Mouse (Mus musculus): ENCODE measurements at regions not wholly inside any gene's neighbourhood (a gene's known extent, or its start where the extent isn't known, plus 50 kb on each side); places are given as distances from the start of the nearest gene placed in this dataset.

- Histone ChIP-seq H3K4me3 (ENCODE audit: insufficient read depth, low read length) (no peak overlapping the region), H3K27ac (ENCODE audit: insufficient read depth, low read length) (no peak overlapping the region), H3K4me1 (ENCODE audit: control insufficient read depth, insufficient read depth, low read length) (no peaks in the 10 kb centered on the region)
- no peak for TF ChIP-seq CTCF (IDR thresholded peaks at IDR 0.05; ENCODE audit: extremely low read depth, insufficient read depth, low read length)
- TF ChIP-seq POLR2A (IDR thresholded peaks at IDR 0.05; ENCODE audit: extremely low read depth, insufficient read depth, low read length): no peak
Measured at GRCm38 (mm10) chr14:67568896-67569743, 1560.1 kb upstream of the Gulo start.

GRCm38 (mm10) chr14:67554897-67555296 lies 1545.9 kb upstream of the Gulo start:
- Histone ChIP-seq H3K4me3 (ENCODE audit: insufficient read depth, low read length) (no peak overlapping the region), H3K4me1 (ENCODE audit: control insufficient read depth, insufficient read depth, low read length) (no peaks in the 10 kb centered on the region), H3K27ac (ENCODE audit: insufficient read depth, low read length) (no peak overlapping the region)
- TF ChIP-seq CTCF (IDR thresholded peaks at IDR 0.05; ENCODE audit: extremely low read depth, insufficient read depth, low read length) (no peak), POLR2A (IDR thresholded peaks at IDR 0.05; ENCODE audit: extremely low read depth, insufficient read depth, low read length) (no peak)

GRCm38 (mm10) chr14:67550462-67551185 lies 1541.6 kb upstream of the Gulo start:
- no peaks in the 10 kb centered on the region for H3K4me1 ChIP-seq (ENCODE audit: control insufficient read depth, insufficient read depth, low read length)
- no peak overlapping the region for H3K4me3 ChIP-seq (ENCODE audit: insufficient read depth, low read length)
- TF ChIP-seq CTCF (IDR thresholded peaks at IDR 0.05; ENCODE audit: extremely low read depth, insufficient read depth, low read length) (no peak), POLR2A (IDR thresholded peaks at IDR 0.05; ENCODE audit: extremely low read depth, insufficient read depth, low read length) (no peak)
- no peak overlapping the region for H3K27ac ChIP-seq (ENCODE audit: insufficient read depth, low read length)

DNA sequence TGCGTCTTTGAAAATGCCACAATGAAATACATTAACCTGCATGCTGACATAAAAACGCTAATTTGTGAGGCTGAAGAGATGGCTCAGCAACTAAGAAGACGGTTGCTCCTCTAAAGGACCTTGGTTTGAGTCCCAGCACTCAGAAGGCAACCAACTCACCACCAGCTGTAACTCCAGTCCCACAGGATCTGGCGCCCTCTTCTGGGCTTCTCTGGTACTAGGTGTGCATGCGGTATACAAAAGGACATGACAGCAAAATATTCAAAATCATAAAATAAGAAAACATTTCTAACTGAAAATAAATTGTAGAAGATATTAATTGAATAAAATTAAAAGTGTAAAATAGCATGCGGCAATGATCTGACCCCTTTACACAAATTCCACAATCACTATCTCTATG lies 1539.7 kb upstream of the Gulo start:
- no peaks in the 10 kb centered on the region for H3K4me1 ChIP-seq (ENCODE audit: control insufficient read depth, insufficient read depth, low read length)
- no peak overlapping the region for H3K27ac ChIP-seq (ENCODE audit: insufficient read depth, low read length)
- H3K4me3 ChIP-seq (ENCODE audit: insufficient read depth, low read length): no peak overlapping the region
- TF ChIP-seq POLR2A (IDR thresholded peaks at IDR 0.05; ENCODE audit: extremely low read depth, insufficient read depth, low read length): no peak
- TF ChIP-seq CTCF (IDR thresholded peaks at IDR 0.05; ENCODE audit: extremely low read depth, insufficient read depth, low read length): no peak; the same call in 1 of the 2 replicates

DNA sequence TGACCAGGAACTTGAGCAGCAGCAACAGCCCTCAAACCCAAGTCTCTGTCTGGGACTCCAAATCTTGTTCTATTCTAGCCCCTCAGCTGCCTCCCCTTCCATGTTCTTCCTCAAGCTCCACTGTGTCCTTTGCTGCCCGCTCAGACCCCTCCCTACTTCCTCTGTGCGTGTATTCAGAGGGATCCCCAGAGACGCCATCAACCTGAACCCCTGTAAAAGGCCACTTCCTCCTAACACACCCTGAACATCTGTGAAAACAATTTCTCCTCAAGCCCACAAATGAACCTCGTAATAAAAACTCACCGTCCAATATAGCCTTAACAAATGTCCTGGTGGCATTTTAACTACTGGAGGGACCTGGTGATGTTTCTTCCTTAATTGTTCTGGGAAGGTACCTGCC lies 1536.0 kb upstream of the Gulo start:
- TF ChIP-seq CTCF (IDR thresholded peaks at IDR 0.05; ENCODE audit: extremely low read depth, insufficient read depth, low read length): no peak
- TF ChIP-seq POLR2A (IDR thresholded peaks at IDR 0.05; ENCODE audit: extremely low read depth, insufficient read depth, low read length): no peak

DNA sequence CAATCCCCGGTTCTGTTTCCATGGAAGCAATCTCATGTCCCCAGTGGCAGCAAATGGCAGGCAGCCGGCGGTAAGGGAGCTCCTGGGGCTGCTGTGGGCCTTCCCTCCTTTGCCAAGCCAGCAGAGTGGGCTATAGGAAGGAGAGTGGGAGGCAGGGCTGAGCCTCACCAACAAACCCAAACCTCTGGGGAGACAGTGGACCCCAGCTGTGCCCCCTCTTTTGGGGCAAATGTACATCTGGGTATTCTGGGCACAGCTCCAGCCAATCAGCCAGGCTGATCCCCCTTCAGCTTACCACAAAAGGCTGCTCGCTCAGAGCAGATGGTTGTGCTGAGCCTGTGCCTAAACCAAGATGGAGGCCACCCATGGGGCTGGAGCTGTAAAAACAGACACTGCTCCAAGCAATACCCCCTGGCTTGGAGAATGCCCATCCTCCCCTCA lies 1532.3 kb upstream of the Gulo start:
- Histone ChIP-seq H3K4me1 (ENCODE audit: control insufficient read depth, insufficient read depth, low read length) (0 out of 2 replicates have a peak, but pooled peaks cover 1% of the 10 kb centered on the region), H3K4me3 (ENCODE audit: insufficient read depth, low read length) (no peak overlapping the region), H3K27ac (ENCODE audit: insufficient read depth, low read length) (no peak overlapping the region)
- TF ChIP-seq CTCF (IDR thresholded peaks at IDR 0.05; ENCODE audit: extremely low read depth, insufficient read depth, low read length): no peak
- TF ChIP-seq POLR2A (IDR thresholded peaks at IDR 0.05; ENCODE audit: extremely low read depth, insufficient read depth, low read length): no peak

More for the DNA sequence above, 1536.0 kb upstream of the Gulo start:
- Histone ChIP-seq H3K27ac (ENCODE audit: insufficient read depth, low read length) (no peak overlapping the region), H3K4me3 (ENCODE audit: insufficient read depth, low read length) (no peak overlapping the region), H3K4me1 (ENCODE audit: control insufficient read depth, insufficient read depth, low read length) (no peaks in the 10 kb centered on the region)

DNA sequence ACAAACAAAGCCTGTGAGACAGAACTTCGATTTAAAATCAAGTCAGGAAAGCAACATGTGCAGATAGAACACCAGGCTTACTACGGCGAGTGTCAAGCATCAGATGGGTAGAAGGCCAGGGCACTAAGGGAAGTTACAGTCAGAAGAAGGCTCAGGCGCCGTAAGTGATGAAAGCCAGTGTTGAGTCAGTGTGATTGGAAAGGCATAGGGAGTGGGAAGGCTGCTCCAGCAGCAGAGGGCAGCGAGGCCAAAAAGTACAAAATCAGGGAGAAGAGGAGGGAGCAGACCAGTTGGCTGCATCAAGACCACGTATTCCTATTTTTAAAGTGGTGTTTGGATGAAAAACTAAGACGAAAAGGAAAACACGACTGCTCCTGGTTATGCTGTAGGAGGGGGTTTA lies 1529.7 kb upstream of the Gulo start:
- H3K4me3 ChIP-seq (ENCODE audit: insufficient read depth, low read length): no peak overlapping the region
- 0 out of 2 replicates have a peak, but pooled peaks cover 1% of the 10 kb centered on the region for H3K4me1 ChIP-seq (ENCODE audit: control insufficient read depth, insufficient read depth, low read length)
- TF ChIP-seq CTCF (IDR thresholded peaks at IDR 0.05; ENCODE audit: extremely low read depth, insufficient read depth, low read length) (no peak), POLR2A (IDR thresholded peaks at IDR 0.05; ENCODE audit: extremely low read depth, insufficient read depth, low read length) (no peak)
- no peak overlapping the region for H3K27ac ChIP-seq (ENCODE audit: insufficient read depth, low read length)

DNA sequence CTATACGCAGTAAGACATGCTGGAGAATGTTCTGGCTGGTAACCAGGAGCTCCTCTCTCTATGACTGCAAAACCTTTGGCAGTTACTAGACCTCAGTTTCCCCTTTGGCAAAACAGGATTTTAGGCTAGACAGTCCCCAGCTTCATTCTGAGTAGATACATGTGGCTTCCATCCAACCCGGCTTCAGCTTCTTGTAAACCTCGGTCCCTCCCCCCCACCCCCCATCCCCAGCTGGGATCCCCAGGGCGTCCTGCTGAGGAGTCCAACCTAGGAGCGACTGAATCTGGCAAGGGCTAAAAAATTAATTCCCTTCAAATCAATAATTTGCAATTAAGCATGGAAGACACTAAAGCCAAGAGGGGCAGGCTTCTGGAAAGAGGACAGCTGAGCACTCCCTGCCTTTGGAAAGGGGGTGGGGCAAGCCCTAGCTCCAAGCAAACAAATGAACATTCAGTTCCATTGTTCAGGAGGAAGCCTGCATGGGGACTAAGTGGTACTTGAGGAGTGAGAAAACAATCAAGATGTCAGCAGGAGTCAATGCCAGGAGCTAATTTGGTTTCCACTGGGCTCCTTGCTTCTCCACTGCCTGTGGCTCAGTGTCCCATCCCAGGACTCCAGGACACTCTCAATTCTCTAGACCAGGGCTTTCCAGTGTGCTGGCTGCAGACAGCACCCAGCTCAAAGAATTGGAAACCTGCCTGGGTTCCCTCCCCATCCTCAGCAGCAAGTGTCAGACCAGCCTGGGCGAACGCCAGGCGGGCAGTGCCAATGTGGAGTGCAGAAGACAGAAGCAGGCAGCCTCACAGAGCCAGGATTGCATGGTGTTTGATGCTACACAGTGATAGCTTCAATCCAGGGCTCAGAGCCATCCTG lies 1528.0 kb upstream of the Gulo start:
- no peak overlapping the region for H3K27ac ChIP-seq (ENCODE audit: insufficient read depth, low read length)
- TF ChIP-seq POLR2A (IDR thresholded peaks at IDR 0.05; ENCODE audit: extremely low read depth, insufficient read depth, low read length): no peak
- TF ChIP-seq CTCF (IDR thresholded peaks at IDR 0.05; ENCODE audit: extremely low read depth, insufficient read depth, low read length): no peak
- no peak overlapping the region for H3K4me3 ChIP-seq (ENCODE audit: insufficient read depth, low read length)
- 0 out of 2 replicates have a peak, but pooled peaks cover 1% of the 10 kb centered on the region for H3K4me1 ChIP-seq (ENCODE audit: control insufficient read depth, insufficient read depth, low read length)

All from cortical plate, adult 2 months (tissue).